Mouse (Mus musculus) liver, postnatal 0 days (tissue): ENCODE data around the gene Csad. TPM values are rescaled to one million over a fixed set of nuclear protein-coding genes. Genes with fewer than 3 reads are reported as not detected.

ENCODE experiments used
- ATAC-seq: fragments of 200-750 bp; cut with Nextera tagmentation; 2 replicates; pipeline ENCODE4 v1.8.0; 2017; ENCODE audit warnings: mild to moderate bottlenecking, moderate library complexity
- DNase-seq: peaks from one replicate; pipeline ENCODE4 v3.0.0-alpha.2; 2016
- H3K27ac ChIP-seq: fragments of 300-500 bp; sonication (generic); 2 replicates; pipeline ENCODE4 v1.5.1; 2014; ENCODE audit warnings: antibody characterized with exemption, moderate library complexity, mild to moderate bottlenecking, low read depth
- H3K27me3 ChIP-seq: fragments of 300-500 bp; sonication (generic); 2 replicates; pipeline ENCODE4 v1.6.1; 2014; ENCODE audit warnings: low read length, control low read depth, mixed read lengths; ENCODE audit not compliant: insufficient read depth
- H3K36me3 ChIP-seq: fragments of 300-500 bp; sonication (generic); replicated peaks from 2 replicates; pipeline ENCODE4 v1.6.1; 2014; ENCODE audit warnings: mild to moderate bottlenecking, control low read depth, low read length, moderate library complexity, mixed read lengths; ENCODE audit not compliant: insufficient read depth
- H3K4me1 ChIP-seq: fragments of 300-500 bp; sonication (generic); 2 replicates; pipeline ENCODE4 v1.6.1; 2014; ENCODE audit warnings: antibody characterized with exemption, mild to moderate bottlenecking, control low read depth; ENCODE audit not compliant: insufficient read depth
- H3K4me2 ChIP-seq: fragments of 300-500 bp; sonication (generic); 2 replicates; pipeline ENCODE4 v1.6.1; 2014; ENCODE audit warnings: low read depth, mild to moderate bottlenecking, low read length, moderate library complexity, mixed read lengths
- H3K4me3 ChIP-seq: fragments of 300-500 bp; sonication (generic); 2 replicates; pipeline ENCODE4 v1.5.1; 2014; ENCODE audit warnings: low read depth, low read length
- H3K9ac ChIP-seq: fragments of 300-500 bp; sonication (generic); replicated peaks from 2 replicates; pipeline ENCODE4 v1.6.1; 2014; ENCODE audit warnings: mild to moderate bottlenecking, moderate library complexity
- H3K9me3 ChIP-seq: fragments of 300-500 bp; sonication (generic); 2 replicates; pipeline ENCODE4 v1.6.1; 2016; ENCODE audit warnings: mild to moderate bottlenecking, control low read depth, low read length, mixed read lengths
- CTCF ChIP-seq: sonication (generic); IDR thresholded peaks from 2 replicates; pipeline ENCODE4 v1.5.1; 2016; ENCODE audit warnings: antibody characterized with exemption, low read depth
- EP300 ChIP-seq: IDR thresholded peaks from 2 replicates; pipeline ENCODE4 v1.6.1; 2016; ENCODE audit warnings: antibody characterized with exemption, low read depth, mild to moderate bottlenecking
- WGBS: fragments of 180-500 bp; shearing (Covaris S2); extraction: QIAGEN DNeasy Blood & Tissue Kit; methylation state at CpG from one replicate; pipeline ENCODE4 v1.1.7; 2014; ENCODE audit not compliant: insufficient replicate concordance; 5-methylcytosine and 5-hydroxymethylcytosine counted together
- polyA plus RNA-seq: library from polyadenylated mRNA; unstranded; fragments of >200 nt; fragmentation: Nextera tagmentation; extraction: Ambion mirVana; gene quantifications from 2 replicates; pipeline ENCODE4 v1.2.1, GENCODE M21; 2015

The Csad gene
- polyA plus RNA-seq, 1 experiment from 2014 or later = 243 TPM

- Histone ChIP-seq H3K27ac (peak overlapping the region; percentile 88), H3K9ac (peak overlapping the region; percentile 62), H3K36me3 (no peaks in the 10 kb centered on the region), H3K4me3 (peak overlapping the region; percentile 63), H3K27me3 (peaks cover 64% of the 10 kb centered on the region), H3K9me3 (no peaks in the 10 kb centered on the region), H3K4me2 (peak overlapping the region; percentile 96), H3K4me1 (peaks cover 32% of the 10 kb centered on the region)
- DNase-seq (peak; percentile 66), ATAC-seq (peak; percentile 58)
- WGBS = 1% methylated on average over 46 of the region's 65 CpGs
- TF ChIP-seq EP300 (no peak), CTCF (no peak)
Observed at GRCm38 (mm10) chr15:102247252-102248130, 43.0 kb upstream of the Csad start.

DNA sequence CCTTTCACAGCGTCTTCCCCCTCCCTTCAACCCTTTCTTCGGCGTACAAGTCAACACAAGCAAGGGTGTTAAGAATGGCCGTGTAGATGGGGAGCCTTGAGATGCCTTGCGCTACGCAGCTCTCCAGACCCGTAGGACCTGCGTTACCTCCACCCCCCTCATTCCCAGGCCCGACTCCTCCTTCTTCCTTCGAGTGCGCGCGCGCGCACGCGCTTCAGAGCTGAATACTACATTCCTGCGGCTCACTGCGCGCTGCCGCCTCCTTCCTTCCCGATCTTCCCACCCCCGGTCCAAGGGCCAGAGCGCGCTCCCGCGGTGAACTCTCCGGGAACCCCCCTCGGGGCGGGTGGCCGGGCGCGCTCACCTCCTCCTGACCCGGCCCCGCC, 42.3 kb upstream of the Csad start:
- ATAC-seq (peak; percentile 64), DNase-seq (peak; percentile 82)
- no peaks in the 10 kb centered on the region for H3K36me3 ChIP-seq
- peak overlapping the region; percentile 96 for H3K4me2 ChIP-seq
- H3K4me1 ChIP-seq = peaks cover 34% of the 10 kb centered on the region
- under 1% methylated on average over 28 of the region's 35 CpGs for WGBS
- TF ChIP-seq EP300 (no peak), CTCF (no peak)
- H3K9me3 ChIP-seq = no peaks in the 10 kb centered on the region
- H3K27ac ChIP-seq = peak overlapping the region; percentile 88
- peak overlapping the region; percentile 63 for H3K4me3 ChIP-seq
- H3K9ac ChIP-seq = no peak overlapping the region; the same call in 1 of the 2 replicates
- peaks cover 59% of the 10 kb centered on the region for H3K27me3 ChIP-seq

DNA sequence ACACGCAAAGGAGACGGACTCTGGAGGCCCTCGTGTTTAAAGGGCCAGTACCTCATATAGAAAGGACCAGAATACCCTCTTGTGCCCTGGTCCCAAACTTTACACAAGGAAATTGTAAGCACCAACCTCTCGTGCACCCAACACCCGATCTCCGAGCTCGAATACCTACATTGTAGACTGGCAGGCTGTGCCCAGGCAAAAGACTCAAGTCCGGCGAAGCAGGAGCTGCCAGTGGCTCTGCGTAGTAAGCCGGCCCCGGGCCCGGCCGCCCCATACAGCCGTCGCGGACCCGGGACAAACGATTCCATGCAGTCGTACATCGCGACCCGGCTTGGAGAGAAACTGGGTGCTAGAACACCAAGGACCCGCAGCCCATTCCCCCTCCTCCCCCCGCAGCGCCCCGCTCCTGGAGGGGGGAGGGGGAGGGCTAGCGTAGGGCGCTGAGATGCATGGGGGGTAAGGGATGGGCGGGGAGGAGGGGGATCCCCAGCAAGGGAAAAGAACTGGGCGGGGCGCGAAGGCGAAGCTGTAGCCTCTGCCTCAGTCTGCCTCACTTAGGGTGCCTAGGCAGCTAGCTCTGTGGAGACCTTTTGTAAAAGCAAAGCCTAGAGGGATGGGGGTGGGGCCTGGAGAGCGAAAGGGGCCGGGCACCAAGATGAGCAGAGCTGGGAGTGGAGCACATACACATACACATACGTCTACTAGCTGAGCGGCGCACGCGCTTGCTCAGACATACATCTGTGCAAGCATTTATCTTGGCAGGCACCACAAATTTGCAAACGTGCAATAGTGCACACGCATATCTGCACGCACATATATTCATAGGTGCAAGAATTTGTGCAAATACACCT, 41.6 kb upstream of the Csad start:
- peak overlapping the region; percentile 88 for H3K27ac ChIP-seq
- TF ChIP-seq EP300 = no peak
- no peak for TF ChIP-seq CTCF
- H3K9me3 ChIP-seq = no peaks in the 10 kb centered on the region
- H3K36me3 ChIP-seq = no peaks in the 10 kb centered on the region
- H3K4me3 ChIP-seq = peak overlapping the region; percentile 63
- ATAC-seq (peak; percentile 33; the same call in 1 of the 2 replicates), DNase-seq (peak; percentile 64)
- H3K4me2 ChIP-seq = peak overlapping the region; percentile 96
- peaks cover 34% of the 10 kb centered on the region for H3K4me1 ChIP-seq
- WGBS = under 1% methylated on average over 39 of the region's 44 CpGs
- peak overlapping the region; percentile 53 for H3K9ac ChIP-seq
- H3K27me3 ChIP-seq = peaks cover 59% of the 10 kb centered on the region

DNA sequence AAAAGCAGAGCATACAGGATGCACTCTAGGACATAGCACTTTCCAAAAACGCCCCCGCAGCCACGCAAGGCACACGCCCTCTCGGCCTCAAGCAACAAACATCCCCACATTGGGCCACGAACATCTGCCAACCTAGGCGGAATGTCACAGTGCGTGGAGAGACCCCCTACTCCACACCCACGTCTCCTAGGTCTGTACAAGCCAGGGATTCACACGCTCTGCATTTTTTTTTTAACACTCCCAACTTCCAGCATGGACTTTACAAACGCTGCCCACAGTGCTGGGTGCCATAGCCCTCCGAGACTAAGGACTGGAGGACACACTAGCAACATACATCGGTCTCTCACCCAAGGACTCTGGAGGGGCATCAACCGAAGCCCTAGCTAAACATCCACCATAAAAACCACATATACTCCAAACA, 40.9 kb upstream of the Csad start:
- H3K4me1 ChIP-seq = peaks cover 34% of the 10 kb centered on the region
- 16% methylated on average over 14 of the region's 14 CpGs for WGBS
- H3K36me3 ChIP-seq = no peaks in the 10 kb centered on the region
- H3K9ac ChIP-seq = peak overlapping the region; percentile 53
- peak overlapping the region; percentile 96 for H3K4me2 ChIP-seq
- H3K9me3 ChIP-seq = no peaks in the 10 kb centered on the region
- TF ChIP-seq EP300 (no peak), CTCF (no peak)
- ATAC-seq (no peak), DNase-seq (no peak)
- H3K4me3 ChIP-seq = peak overlapping the region; percentile 63
- peak overlapping the region; percentile 88 for H3K27ac ChIP-seq
- H3K27me3 ChIP-seq = peaks cover 55% of the 10 kb centered on the region

GRCm38 (mm10) chr15:102244306-102245191, 40.0 kb upstream of the Csad start:
- Histone ChIP-seq H3K9me3 (no peaks in the 10 kb centered on the region), H3K4me2 (peak overlapping the region; percentile 96), H3K27ac (peak overlapping the region; percentile 72), H3K9ac (peak overlapping the region; percentile 16), H3K27me3 (peaks cover 50% of the 10 kb centered on the region), H3K4me1 (peaks cover 34% of the 10 kb centered on the region), H3K4me3 (peak overlapping the region; percentile 63), H3K36me3 (no peaks in the 10 kb centered on the region)
- TF ChIP-seq EP300 = no peak
- no peak for TF ChIP-seq CTCF
- 34% methylated on average over 19 of the region's 19 CpGs for WGBS
- DNase-seq = no peak
- ATAC-seq = no peak
